Comparison of ENCODE assay signal across 33 mouse cellular contexts in genomic region chr19:43766451-43766850, GRCm38 (mm10). TPM values are rescaled to one million over a fixed set of nuclear protein-coding genes. Genes with fewer than 3 reads are reported as not detected.
"Had no signal": no experiment of that assay in that cellular context is flagged by ENCODE, and none has a peak within 500 bp of the region (broad histone marks: within the 10 kb centered on the region; RNA-seq: fewer than 3 reads in every experiment).

No protein-coding gene starts in this region.

- H3K9me3 ChIP-seq: limb, embryonic 10.5 days; limb, embryonic 12.5 days; limb, embryonic 13.5 days; limb, embryonic 15.5 days; liver, embryonic 13.5 days; liver, embryonic 15.5 days; lung, embryonic 15.5 days; megakaryocyte, embryonic 14.5 days; midbrain, embryonic 10.5 days; midbrain, embryonic 12.5 days; midbrain, embryonic 13.5 days; midbrain, embryonic 15.5 days; neural tube, embryonic 12.5 days had no signal

- H3K27ac ChIP-seq: left cerebral cortex, adult 2 months; limb, embryonic 10.5 days; limb, embryonic 12.5 days; limb, embryonic 13.5 days; limb, embryonic 15.5 days; liver, embryonic 13.5 days; liver, embryonic 14.5 days; liver, embryonic 15.5 days; lung, embryonic 15.5 days; macrophage; midbrain, embryonic 10.5 days; midbrain, embryonic 12.5 days; midbrain, embryonic 13.5 days; midbrain, embryonic 15.5 days; neural tube, embryonic 12.5 days had no signal

- ATAC-seq: lung, postnatal 0 days; midbrain, embryonic 13.5 days; midbrain, embryonic 15.5 days; midbrain, embryonic 16.5 days had no signal

- H3K9ac ChIP-seq: limb, embryonic 12.5 days; limb, embryonic 13.5 days; limb, embryonic 15.5 days; liver, embryonic 13.5 days; liver, embryonic 14.5 days; liver, embryonic 15.5 days; lung, embryonic 14.5 days; lung, embryonic 15.5 days; midbrain, embryonic 12.5 days; midbrain, embryonic 13.5 days; midbrain, embryonic 15.5 days; neural tube, embryonic 12.5 days had no signal

- H3K4me1 ChIP-seq: limb, embryonic 10.5 days; limb, embryonic 12.5 days; limb, embryonic 13.5 days; limb, embryonic 15.5 days; lung, embryonic 15.5 days; midbrain, embryonic 10.5 days; midbrain, embryonic 12.5 days; midbrain, embryonic 13.5 days; midbrain, embryonic 15.5 days; neural tube, embryonic 12.5 days had no signal

- DNase-seq: left cerebral cortex, postnatal 4 days; liver, embryonic 13.5 days; lung, adult 18-20 months; lung, adult 2 months; lung, embryonic 14.5 days; lung, postnatal 10 days; lung, postnatal 14 days; lung, postnatal 36 days; lung, postnatal 4 days; midbrain, embryonic 14.5 days had no signal

- H3K27me3 ChIP-seq: limb, embryonic 12.5 days; limb, embryonic 13.5 days; limb, embryonic 15.5 days; liver, embryonic 13.5 days; liver, embryonic 15.5 days; lung, embryonic 15.5 days; megakaryocyte, embryonic 14.5 days; midbrain, embryonic 12.5 days; midbrain, embryonic 13.5 days; midbrain, embryonic 15.5 days; neural tube, embryonic 12.5 days had no signal

- H3K36me3 ChIP-seq: limb, embryonic 10.5 days; limb, embryonic 12.5 days; limb, embryonic 13.5 days; limb, embryonic 15.5 days; liver, embryonic 13.5 days; midbrain, embryonic 10.5 days; midbrain, embryonic 15.5 days; neural tube, embryonic 12.5 days had no signal

- H3K4me3 ChIP-seq: left cerebral cortex, adult 2 months; limb, embryonic 10.5 days; limb, embryonic 12.5 days; limb, embryonic 13.5 days; limb, embryonic 15.5 days; liver, embryonic 13.5 days; liver, embryonic 15.5 days; lung, embryonic 15.5 days; megakaryocyte, embryonic 14.5 days; midbrain, embryonic 10.5 days; midbrain, embryonic 12.5 days; midbrain, embryonic 13.5 days; midbrain, embryonic 15.5 days; myocyte; neural tube, embryonic 12.5 days had no signal

- H3K4me2 ChIP-seq: limb, embryonic 12.5 days; limb, embryonic 13.5 days; limb, embryonic 15.5 days; liver, embryonic 11.5 days; liver, embryonic 13.5 days; liver, embryonic 15.5 days; lung, embryonic 14.5 days; lung, embryonic 15.5 days; midbrain, embryonic 11.5 days; midbrain, embryonic 12.5 days; midbrain, embryonic 13.5 days; midbrain, embryonic 15.5 days; neural tube, embryonic 12.5 days had no signal

RNA-seq across cellular contexts. Expression of gene Abcc2, which starts 15.5 kb away (rescaled TPM):
- total RNA-seq: left cerebral cortex, postnatal 36 days; megakaryocyte-erythroid progenitor cell, adult 5-6 weeks had no signal
- polyA plus RNA-seq: limb, embryonic 12.5 days; lung, embryonic 14.5 days; lung, embryonic 16.5 days; midbrain, embryonic 11.5 days; midbrain, embryonic 12.5 days; midbrain, embryonic 14.5 days; myocyte had no signal
